Mouse (Mus musculus) ES-Bruce4 (cell line): ENCODE results near the gene Nek8. TPM values are rescaled to one million over a fixed set of nuclear protein-coding genes. Genes with fewer than 3 reads are reported as not detected.

Source experiments
- H3K27ac ChIP-seq: 2 replicates; pipeline ENCODE4 v1.5.1; 2012; ENCODE audit warnings: low read length, inconsistent platforms; ENCODE audit not compliant: insufficient read depth
- H3K27me3 ChIP-seq: 2 replicates; pipeline ENCODE4 v1.6.1; 2012; ENCODE audit warnings: mild to moderate bottlenecking, low read length, inconsistent platforms; ENCODE audit not compliant: control insufficient read depth, poor library complexity, insufficient read depth, severe bottlenecking
- H3K36me3 ChIP-seq: 2 replicates; pipeline ENCODE4 v1.6.1; 2012; ENCODE audit warnings: inconsistent platforms, mild to moderate bottlenecking, low read length, moderate library complexity; ENCODE audit not compliant: control insufficient read depth, poor library complexity, insufficient read depth, severe bottlenecking
- H3K4me1 ChIP-seq: one replicate; pipeline ENCODE4 v1.8.1; 2011; ENCODE audit warnings: low read length; ENCODE audit not compliant: control insufficient read depth, insufficient read depth
- H3K4me3 ChIP-seq: 2 replicates; pipeline ENCODE4 v1.5.1; 2011; ENCODE audit warnings: low read depth, mild to moderate bottlenecking, low read length
- H3K9ac ChIP-seq: 2 replicates; pipeline ENCODE4 v1.6.1; 2012; ENCODE audit warnings: low read depth, mild to moderate bottlenecking, inconsistent platforms; ENCODE audit not compliant: poor library complexity, severe bottlenecking
- H3K9me3 ChIP-seq: replicated peaks from 2 replicates; pipeline ENCODE4 v1.6.1; 2012; ENCODE audit warnings: mild to moderate bottlenecking, low read length, inconsistent platforms; ENCODE audit not compliant: control insufficient read depth, poor library complexity, insufficient read depth, severe bottlenecking
- CTCF ChIP-seq: IDR thresholded peaks from one replicate; pipeline ENCODE4 v1.8.1; 2011; ENCODE audit warnings: low read depth, low read length
- EP300 ChIP-seq: IDR thresholded peaks from 2 replicates; pipeline ENCODE4 v1.6.1; 2011; ENCODE audit warnings: low read depth, low read length; ENCODE audit not compliant: insufficient read depth
- POLR2A ChIP-seq: IDR thresholded peaks from one replicate; pipeline ENCODE4 v1.8.1; 2011; ENCODE audit warnings: low read length; ENCODE audit not compliant: insufficient read depth
- polyA plus RNA-seq: library from polyadenylated mRNA; stranded (reverse); fragments of >200 nt; gene quantifications from 2 replicates; pipeline ENCODE4 v1.2.4, GENCODE M21; 2011; ENCODE audit warnings: low read depth; ENCODE audit not compliant: missing spikeins, insufficient read depth, insufficient read length

The Nek8 gene
- polyA plus RNA-seq, 1 experiment: 18.1 TPM

DNA sequence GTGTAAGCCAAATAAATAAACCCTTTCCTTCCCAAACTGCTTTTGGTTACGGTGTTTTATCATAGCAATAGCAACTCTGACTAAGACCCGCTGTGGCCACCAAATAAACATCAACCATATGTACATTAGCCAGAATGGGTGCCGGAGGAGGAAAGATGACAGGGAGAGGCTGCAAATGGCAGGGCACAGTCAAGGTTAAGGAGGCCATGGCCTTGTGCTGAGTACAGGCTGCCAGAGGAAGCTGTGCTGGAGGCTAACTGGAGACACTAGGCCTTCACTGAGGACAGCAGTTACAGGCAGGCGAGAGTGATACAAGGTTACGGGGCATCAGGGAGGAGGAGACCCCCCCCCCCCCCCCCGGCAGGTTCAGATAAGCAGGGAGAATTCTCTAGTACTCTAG lies 33.4 kb upstream of the Nek8 start:
- Histone ChIP-seq H3K4me3 (no peak overlapping the region), H3K9ac (no peak overlapping the region), H3K9me3 (no peaks in the 10 kb centered on the region), H3K27me3 (no peaks in the 10 kb centered on the region), H3K27ac (no peak overlapping the region), H3K4me1 (no peaks in the 10 kb centered on the region), H3K36me3 (peaks cover 74% of the 10 kb centered on the region)
- TF ChIP-seq POLR2A (no peak), CTCF (no peak), EP300 (no peak)

DNA sequence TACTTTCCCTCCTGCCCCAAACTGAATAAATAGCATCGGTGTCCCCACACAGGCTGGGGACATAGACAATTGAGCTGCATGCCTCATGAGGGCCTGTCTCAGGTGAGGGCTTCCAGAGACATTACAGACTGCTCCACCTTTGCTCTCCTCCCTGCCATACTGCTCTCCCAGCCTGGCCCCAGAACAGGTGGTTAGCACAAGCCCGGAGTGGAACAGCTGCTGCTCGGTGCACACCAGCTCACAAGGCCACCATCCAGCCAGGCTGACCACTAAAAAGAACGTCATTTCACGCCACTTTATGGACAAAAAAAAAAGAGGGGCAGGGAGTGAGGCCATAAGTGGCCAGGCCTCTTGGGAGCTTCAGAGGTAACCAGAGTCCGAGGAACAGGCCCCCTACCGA lies 30.7 kb upstream of the Nek8 start:
- H3K36me3 ChIP-seq: peaks cover 52% of the 10 kb centered on the region
- H3K4me1 ChIP-seq: no peaks in the 10 kb centered on the region
- H3K27ac ChIP-seq: no peak overlapping the region
- H3K27me3 ChIP-seq: no peaks in the 10 kb centered on the region
- no peak overlapping the region for H3K4me3 ChIP-seq
- no peak overlapping the region for H3K9ac ChIP-seq
- TF ChIP-seq POLR2A (no peak), EP300 (no peak), CTCF (no peak)
- no peaks in the 10 kb centered on the region for H3K9me3 ChIP-seq

- no peaks in the 10 kb centered on the region for H3K4me1 ChIP-seq
- no peak overlapping the region for H3K27ac ChIP-seq
- H3K4me3 ChIP-seq: no peak overlapping the region
- H3K9me3 ChIP-seq: no peaks in the 10 kb centered on the region
- no peak overlapping the region for H3K9ac ChIP-seq
- H3K27me3 ChIP-seq: no peaks in the 10 kb centered on the region
- no peak for TF ChIP-seq CTCF
- no peak for TF ChIP-seq EP300
- no peak for TF ChIP-seq POLR2A
- H3K36me3 ChIP-seq: peaks cover 42% of the 10 kb centered on the region
Observed at GRCm38 (mm10) chr11:78205361-78206206, 29.1 kb upstream of the Nek8 start.

- Histone ChIP-seq H3K4me1 (no peaks in the 10 kb centered on the region), H3K4me3 (no peak overlapping the region), H3K27ac (no peak overlapping the region), H3K27me3 (no peaks in the 10 kb centered on the region), H3K9ac (no peak overlapping the region), H3K36me3 (peaks cover 31% of the 10 kb centered on the region), H3K9me3 (no peaks in the 10 kb centered on the region)
- no peak for TF ChIP-seq EP300
- no peak for TF ChIP-seq CTCF
- TF ChIP-seq POLR2A: no peak
Observed at GRCm38 (mm10) chr11:78204287-78204686, 27.8 kb upstream of the Nek8 start.

- peaks cover 13% of the 10 kb centered on the region; the same call in 1 of the 2 replicates for H3K36me3 ChIP-seq
- no peak overlapping the region for H3K4me3 ChIP-seq
- no peaks in the 10 kb centered on the region for H3K9me3 ChIP-seq
- no peak overlapping the region for H3K9ac ChIP-seq
- no peaks in the 10 kb centered on the region for H3K27me3 ChIP-seq
- TF ChIP-seq CTCF: no peak
- TF ChIP-seq EP300: no peak
- no peak for TF ChIP-seq POLR2A
- no peaks in the 10 kb centered on the region for H3K4me1 ChIP-seq
- H3K27ac ChIP-seq: no peak overlapping the region
Observed at GRCm38 (mm10) chr11:78202372-78202771, 25.9 kb upstream of the Nek8 start.
